Mouse (Mus musculus) spleen, postnatal 4 days (tissue): Measurements from ENCODE around the gene Olfr1250.
"Not testable (repeated sequence)": the region's sequence is repeated elsewhere in the genome, so short reads cannot be mapped to it uniquely, and the experiment has no call there.

ENCODE experiments used
- DNase-seq, 2 experiments: peaks; one replicate each; pipeline ENCODE4 v3.0.0; 2022; ENCODE audit warnings: low spot score in 2 of 2

The Olfr1250 gene

GRCm38 (mm10) chr2:89661367-89661766, at the start of gene Olfr1250:
Olfr1250 (minus strand) TSS chr2:89661467.
- no peak for DNase-seq

- no peak for DNase-seq
These were observed 30.7 kb upstream of the Olfr1250 start for GRCm38 (mm10) chr2:89691980-89692379.

- DNase-seq, result no peak
These were observed 10.6 kb upstream of the Olfr1250 start, which contains the start of gene Olfr1251 for GRCm38 (mm10) chr2:89671836-89672235. Olfr1251 (minus strand) TSS chr2:89671936.

- DNase-seq, result no peak
These were observed 26.4 kb downstream of the Olfr1250 start, which contains the start of gene Olfr1249 for GRCm38 (mm10) chr2:89634883-89635282. Olfr1249 (minus strand) TSS chr2:89634983.

GRCm38 (mm10) chr2:89618145-89618544, 43.1 kb downstream of the Olfr1250 start, which contains the start of gene Olfr1248:
Olfr1248 (minus strand) TSS chr2:89618245.
- DNase-seq, result not testable (repeated sequence)

GRCm38 (mm10) chr2:89614030-89614429, 47.2 kb downstream of the Olfr1250 start, which contains the start of gene Olfr1247:
Olfr1247 (minus strand) TSS chr2:89614130.
- no peak for DNase-seq
